Mouse (Mus musculus) mouse trophoblast stem cell (cell line): ENCODE data around the gene Cmklr1.

Experiments
- in situ Hi-C, 2 experiments: fragments of 300-500 bp; cut with MseI, MboI; formaldehyde crosslinking; loops; 2 replicates in 1 of 2; 3 replicates in 1 of 2; pipeline ENCODE4 v1.15.1; 2025

Gene Cmklr1

GRCm38 (mm10) chr5:113590010-113590640 lies 60.1 kb downstream of the Cmklr1 start:
- in situ Hi-C loops, result no loop called here

- in situ Hi-C loops, result loop anchor here (5.0 to 10.0 kb wide), 3 partner anchors 136 to 212 kb away; partner anchors contain the start of gene 1700069L16Rik (in 2 of the 2)
These were observed 63.8 kb downstream of the Cmklr1 start for GRCm38 (mm10) chr5:113586458-113586849.

GRCm38 (mm10) chr5:113585619-113586457 lies 64.4 kb downstream of the Cmklr1 start:
- in situ Hi-C loops, result loop anchor here (5.0 to 10.0 kb wide), 3 partner anchors 136 to 211 kb away; partner anchors contain the start of gene 1700069L16Rik (in 2 of the 2)

DNA sequence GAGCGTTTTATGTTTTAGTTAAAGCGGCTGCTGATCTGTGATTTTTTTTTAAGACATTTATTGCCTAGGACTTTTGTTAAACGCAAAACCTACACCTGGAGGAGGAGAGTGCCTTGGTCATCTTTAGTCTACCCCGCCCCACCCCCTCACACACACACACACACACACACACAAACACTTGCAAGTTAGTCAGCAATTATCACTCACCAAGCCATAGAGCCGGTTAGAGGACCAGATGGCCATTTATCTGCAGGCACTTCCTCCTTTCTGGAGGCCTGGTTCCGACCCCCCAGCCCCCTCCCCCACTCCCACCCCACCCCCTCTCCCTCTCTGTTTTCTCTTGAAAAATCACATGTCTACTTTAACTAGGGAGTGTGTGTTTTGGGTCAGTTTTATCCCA lies 65.8 kb downstream of the Cmklr1 start:
- in situ Hi-C loops, result loop anchor here in 1 of 2 experiments (10.0 kb wide), 2 partner anchors 140 to 210 kb away; partner anchors contain the start of gene 1700069L16Rik

- in situ Hi-C loops, result loop anchor here in 1 of 2 experiments (10.0 kb wide), 2 partner anchors 141 to 209 kb away; partner anchors contain the start of gene 1700069L16Rik
These were observed 66.6 kb downstream of the Cmklr1 start for GRCm38 (mm10) chr5:113583424-113584162.

DNA sequence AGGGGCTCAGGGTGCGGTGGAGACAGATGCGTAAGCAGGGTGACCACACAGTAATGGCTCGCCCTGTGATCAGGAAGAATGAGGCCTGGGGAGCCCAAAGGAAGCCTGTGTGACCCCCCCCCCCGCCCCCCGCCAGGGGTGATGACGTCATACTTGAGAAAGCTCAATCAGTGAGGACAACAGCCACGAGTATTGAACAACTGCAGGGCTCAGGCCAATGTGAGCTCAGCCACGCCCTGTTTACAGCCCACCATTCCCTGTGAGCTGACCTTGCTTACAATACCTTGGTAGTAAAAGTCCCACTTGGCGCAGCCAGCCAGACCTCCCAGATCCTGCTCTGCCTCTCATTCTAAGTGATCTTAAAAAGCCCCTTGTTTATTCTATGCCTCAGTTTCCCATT lies 69.4 kb downstream of the Cmklr1 start:
- in situ Hi-C loops, result loop anchor here in 1 of 2 experiments (10.0 kb wide), 2 partner anchors 144 to 206 kb away; partner anchors contain the start of gene 1700069L16Rik

- in situ Hi-C loops, result loop anchor here in 1 of 2 experiments (10.0 kb wide), 2 partner anchors 145 to 205 kb away; partner anchors contain the start of gene 1700069L16Rik
These were observed 70.0 kb downstream of the Cmklr1 start for GRCm38 (mm10) chr5:113580248-113580647.

DNA sequence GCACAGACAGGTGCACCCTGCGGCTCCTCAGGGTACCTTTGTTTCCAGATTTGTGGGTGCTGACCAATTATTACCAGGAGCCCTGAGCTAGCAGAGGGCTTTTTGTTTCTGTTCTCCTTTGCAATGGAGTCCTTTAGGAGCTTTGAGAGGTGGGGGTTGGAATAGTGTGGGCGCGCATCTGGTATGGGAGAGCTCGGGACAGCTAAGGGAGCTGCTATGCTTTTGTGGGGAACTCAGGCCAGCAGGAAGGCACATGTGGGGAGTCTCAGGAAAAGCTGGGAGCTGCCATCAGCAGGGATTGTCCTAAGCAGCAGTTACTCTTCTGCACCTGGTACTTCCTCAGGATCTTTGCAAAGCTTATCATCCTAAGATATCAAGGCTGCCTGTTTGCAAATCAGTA lies 71.1 kb downstream of the Cmklr1 start:
- in situ Hi-C loops, result no loop called here

GRCm38 (mm10) chr5:113578428-113578827 lies 71.8 kb downstream of the Cmklr1 start:
- in situ Hi-C loops, result no loop called here

GRCm38 (mm10) chr5:113577555-113577954 lies 72.7 kb downstream of the Cmklr1 start:
- in situ Hi-C loops, result no loop called here

GRCm38 (mm10) chr5:113570056-113570717 lies 80.0 kb downstream of the Cmklr1 start:
- in situ Hi-C loops, result no loop called here

- in situ Hi-C loops, result no loop called here
These were observed 84.4 kb downstream of the Cmklr1 start for GRCm38 (mm10) chr5:113565858-113566257.

- in situ Hi-C loops, result no loop called here
These were observed 84.9 kb downstream of the Cmklr1 start for GRCm38 (mm10) chr5:113565101-113565854.

DNA sequence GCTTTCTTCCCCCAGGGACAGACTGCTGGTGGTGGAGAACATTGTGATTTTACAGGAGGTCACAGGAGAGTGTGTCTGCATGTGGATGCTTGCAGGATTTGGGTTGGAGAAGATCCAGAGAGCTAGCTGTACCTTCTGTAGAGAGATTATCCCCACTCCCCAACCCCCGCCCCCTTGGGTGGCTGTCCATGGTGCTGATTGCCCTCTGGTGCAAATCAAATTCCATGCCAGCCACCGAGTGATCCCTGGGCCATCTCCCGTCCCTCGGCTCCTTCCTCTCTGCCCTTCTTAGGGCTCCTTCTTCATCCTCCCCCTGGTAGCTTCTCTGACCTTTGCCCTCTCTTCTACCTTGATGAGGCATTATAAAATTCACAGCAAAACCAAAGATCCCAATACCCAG lies 85.8 kb downstream of the Cmklr1 start:
- in situ Hi-C loops, result no loop called here
